Mouse (Mus musculus) liver, embryonic 11.5 days (tissue): Measurements from ENCODE around the gene Cfap126. TPM values are rescaled to one million over a fixed set of nuclear protein-coding genes. Genes with fewer than 3 reads are reported as not detected.
"Not testable (repeated sequence)": the region's sequence is repeated elsewhere in the genome, so short reads cannot be mapped to it uniquely, and the experiment has no call there.

Experiments used
- ATAC-seq: fragments of 200-750 bp; cut with Nextera tagmentation; replicated peaks from 2 replicates; pipeline ENCODE4 v1.8.0; 2017; ENCODE audit warnings: moderate number of reproducible peaks, mild to moderate bottlenecking, moderate TSS enrichment, moderate library complexity; ENCODE audit not compliant: low FRiP score
- DNase-seq: peaks from one replicate; pipeline ENCODE4 v3.0.0-alpha.2; 2017; ENCODE audit warnings: low spot score
- H3K27ac ChIP-seq: fragments of 300-500 bp; sonication (generic); 2 replicates; pipeline ENCODE4 v1.5.1; 2014; ENCODE audit warnings: mild to moderate bottlenecking, low read depth, low read length, control low read depth
- H3K27me3 ChIP-seq: fragments of 300-500 bp; sonication (generic); replicated peaks from 2 replicates; pipeline ENCODE4 v1.6.1; 2014; ENCODE audit warnings: low read length, mixed read lengths; ENCODE audit not compliant: control insufficient read depth, insufficient read depth
- H3K36me3 ChIP-seq: fragments of 300-500 bp; sonication (generic); 2 replicates; pipeline ENCODE4 v1.6.1; 2014; ENCODE audit warnings: mild to moderate bottlenecking, low read length, moderate library complexity, mixed read lengths; ENCODE audit not compliant: control insufficient read depth, insufficient read depth
- H3K4me1 ChIP-seq: fragments of 300-500 bp; sonication (generic); replicated peaks from 2 replicates; pipeline ENCODE4 v1.6.1; 2014; ENCODE audit warnings: low read length, mixed read lengths; ENCODE audit not compliant: control insufficient read depth, insufficient read depth
- H3K4me2 ChIP-seq: fragments of 300-500 bp; sonication (generic); 2 replicates; pipeline ENCODE4 v1.6.1; 2014; ENCODE audit warnings: mild to moderate bottlenecking, control low read depth, moderate library complexity
- H3K4me3 ChIP-seq: fragments of 300-500 bp; sonication (generic); 2 replicates; pipeline ENCODE4 v1.5.1; 2014; ENCODE audit warnings: low read depth, low read length, control low read depth
- H3K9ac ChIP-seq: fragments of 300-500 bp; sonication (generic); 2 replicates; pipeline ENCODE4 v1.6.1; 2014; ENCODE audit warnings: low read depth, low read length, control low read depth
- H3K9me3 ChIP-seq: fragments of 300-500 bp; sonication (generic); 2 replicates; pipeline ENCODE4 v1.6.1; 2016; ENCODE audit warnings: low read length, inconsistent platforms, mixed read lengths; ENCODE audit not compliant: control insufficient read depth
- WGBS: fragments of 180-500 bp; shearing (Covaris S2); extraction: QIAGEN DNeasy Blood & Tissue Kit; methylation state at CpG from one replicate; pipeline ENCODE4 v1.1.7; 2014; 5-methylcytosine and 5-hydroxymethylcytosine counted together
- polyA plus RNA-seq: library from polyadenylated mRNA; unstranded; fragments of >200 nt; fragmentation: Nextera tagmentation; extraction: Ambion mirVana; gene quantifications from 2 replicates; pipeline ENCODE4 v1.2.1, GENCODE M21; 2014

Gene Cfap126
- polyA plus RNA-seq, 1 experiment from 2014 or later: 2.2 TPM

GRCm38 (mm10) chr1:171124398-171124797, 10.7 kb downstream of the Cfap126 start:
- peaks cover 21% of the 10 kb centered on the region for H3K4me1 ChIP-seq
- no peaks in the 10 kb centered on the region for H3K27me3 ChIP-seq
- H3K4me2 ChIP-seq: peak overlapping the region; percentile 3
- no peak overlapping the region for H3K9ac ChIP-seq
- H3K4me3 ChIP-seq: no peak overlapping the region
- DNase-seq: no peak
- H3K27ac ChIP-seq: no peak overlapping the region
- no peaks in the 10 kb centered on the region for H3K9me3 ChIP-seq
- peak; percentile 92 for ATAC-seq
- 0 out of 2 replicates have a peak, but pooled peaks cover 3% of the 10 kb centered on the region for H3K36me3 ChIP-seq
- 60% methylated on average over 5 of the region's 5 CpGs for WGBS

DNA sequence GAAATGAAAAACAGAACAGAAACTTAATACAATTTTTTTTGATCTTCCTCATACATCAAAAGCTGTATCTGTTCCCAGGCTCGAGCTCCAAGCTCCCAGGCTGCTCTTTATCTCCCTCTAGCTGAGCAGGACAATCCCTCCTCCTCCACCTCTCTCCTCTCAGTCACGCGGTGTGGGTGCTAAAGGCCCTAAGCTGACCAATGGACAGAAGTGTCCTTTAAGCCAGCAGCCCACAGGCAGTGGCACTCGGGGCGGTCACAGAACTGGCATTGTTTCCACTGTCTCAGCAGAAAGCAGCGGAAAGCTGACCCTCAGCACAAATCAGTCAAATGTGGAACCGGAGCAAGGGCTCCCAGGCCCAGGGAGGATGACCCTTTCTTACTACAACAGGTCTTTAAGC, 15.5 kb downstream of the Cfap126 start:
- Histone ChIP-seq H3K27me3 (no peaks in the 10 kb centered on the region), H3K4me2 (no peak overlapping the region), H3K36me3 (peaks cover 23% of the 10 kb centered on the region), H3K27ac (no peak overlapping the region), H3K9me3 (no peaks in the 10 kb centered on the region), H3K4me3 (no peak overlapping the region), H3K9ac (no peak overlapping the region), H3K4me1 (peaks cover 4% of the 10 kb centered on the region)
- no peak for ATAC-seq
- WGBS: 72% methylated on average over 7 of the region's 7 CpGs
- no peak for DNase-seq

- Histone ChIP-seq H3K4me2 (no peak overlapping the region), H3K27me3 (no peaks in the 10 kb centered on the region), H3K36me3 (peaks cover 29% of the 10 kb centered on the region), H3K9ac (no peak overlapping the region), H3K4me1 (no peaks in the 10 kb centered on the region), H3K9me3 (no peaks in the 10 kb centered on the region), H3K4me3 (no peak overlapping the region), H3K27ac (no peak overlapping the region)
- WGBS: 83% methylated on average over 1 of the region's 1 CpGs
- ATAC-seq (no peak), DNase-seq (no peak)
Measured at GRCm38 (mm10) chr1:171130971-171131370, 17.3 kb downstream of the Cfap126 start.

DNA sequence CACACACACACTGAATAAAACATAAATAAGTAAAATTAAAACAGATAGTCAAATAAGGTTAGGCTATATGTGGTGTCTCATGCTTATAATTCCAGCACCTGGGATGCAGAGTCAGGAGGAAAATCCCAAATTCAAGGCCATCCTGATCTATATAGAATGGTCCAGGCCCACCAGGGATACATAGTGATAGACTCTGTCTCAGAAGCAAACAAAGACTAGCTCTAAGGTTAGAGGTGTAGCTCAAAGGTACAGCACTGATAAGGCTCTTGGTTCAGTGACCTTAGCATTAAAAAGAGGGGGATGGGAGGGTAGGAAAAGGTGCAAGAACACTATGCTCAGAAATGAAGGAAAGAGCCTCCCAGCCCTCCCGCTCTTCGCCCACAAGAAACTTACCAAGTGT, 21.9 kb downstream of the Cfap126 start:
- 88% methylated on average over 2 of the region's 2 CpGs for WGBS
- H3K4me1 ChIP-seq: no peaks in the 10 kb centered on the region
- H3K27me3 ChIP-seq: no peaks in the 10 kb centered on the region
- H3K9me3 ChIP-seq: no peaks in the 10 kb centered on the region
- peaks cover 32% of the 10 kb centered on the region for H3K36me3 ChIP-seq
- no peak overlapping the region for H3K27ac ChIP-seq
- no peak overlapping the region for H3K9ac ChIP-seq
- H3K4me2 ChIP-seq: no peak overlapping the region
- no peak overlapping the region for H3K4me3 ChIP-seq
- ATAC-seq (no peak), DNase-seq (no peak)

GRCm38 (mm10) chr1:171137486-171138155, 23.9 kb downstream of the Cfap126 start:
- 92% methylated on average over 8 of the region's 8 CpGs for WGBS
- H3K36me3 ChIP-seq: peaks cover 37% of the 10 kb centered on the region
- H3K9ac ChIP-seq: not testable (repeated sequence)

DNA sequence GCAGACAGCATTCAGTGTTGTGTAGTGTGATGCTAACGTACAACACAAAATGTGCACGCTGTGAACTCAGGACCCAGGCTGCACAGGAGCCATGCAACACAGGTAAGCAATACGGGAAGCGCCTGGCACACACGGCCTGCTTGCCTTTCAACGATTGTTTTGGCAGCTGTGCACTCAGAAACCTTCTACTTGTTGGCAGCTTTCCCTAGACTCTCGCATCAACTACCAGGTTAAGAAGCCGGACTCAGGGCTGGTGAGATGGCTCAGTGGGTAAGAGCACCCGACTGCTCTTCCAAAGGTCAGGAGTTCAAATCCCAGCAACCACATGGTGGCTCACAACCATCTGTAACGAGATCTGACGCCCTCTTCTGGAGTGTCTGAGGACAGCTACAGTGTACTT, 29.3 kb downstream of the Cfap126 start:
- H3K4me2 ChIP-seq, H3K4me3 ChIP-seq, ATAC-seq, H3K27me3 ChIP-seq, H3K9me3 ChIP-seq, DNase-seq, H3K27ac ChIP-seq, H3K4me1 ChIP-seq, H3K9ac ChIP-seq: not testable (repeated sequence)
- 89% methylated on average over 9 of the region's 11 CpGs for WGBS
- peaks cover 23% of the 10 kb centered on the region for H3K36me3 ChIP-seq

More at GRCm38 (mm10) chr1:171137486-171138155, 23.9 kb downstream of the Cfap126 start:
- ATAC-seq, H3K4me3 ChIP-seq, H3K4me1 ChIP-seq, H3K27me3 ChIP-seq, DNase-seq, H3K9me3 ChIP-seq, H3K27ac ChIP-seq, H3K4me2 ChIP-seq: not testable (repeated sequence)

- ATAC-seq: peak; percentile 95
- Histone ChIP-seq H3K9ac (peak within 1 kb of the TSS; percentile 80), H3K4me1 (peaks cover 6% of the 10 kb centered on the region), H3K4me3 (peak within 1 kb of the TSS; percentile 97), H3K4me2 (peak within 1 kb of the TSS; percentile 78), H3K36me3 (peaks cover 6% of the 10 kb centered on the region; the same call in 1 of the 2 replicates), H3K27me3 (no peaks in the 10 kb centered on the region; the same call in 1 of the 2 replicates), H3K27ac (peak within 1 kb of the TSS; percentile 54), H3K9me3 (no peaks in the 10 kb centered on the region)
- whole genome bisulfite sequencing: under 1% methylated on average over 34 of the region's 34 CpGs
- DNase-seq: peak; percentile 97
Measured at GRCm38 (mm10) chr1:171149974-171150760, 36.4 kb downstream of the Cfap126 start, which contains the start of the genes Sdhc and Mpz. Sdhc (minus strand) TSS chr1:171150603. Mpz (plus strand) TSS chr1:171150711.

DNA sequence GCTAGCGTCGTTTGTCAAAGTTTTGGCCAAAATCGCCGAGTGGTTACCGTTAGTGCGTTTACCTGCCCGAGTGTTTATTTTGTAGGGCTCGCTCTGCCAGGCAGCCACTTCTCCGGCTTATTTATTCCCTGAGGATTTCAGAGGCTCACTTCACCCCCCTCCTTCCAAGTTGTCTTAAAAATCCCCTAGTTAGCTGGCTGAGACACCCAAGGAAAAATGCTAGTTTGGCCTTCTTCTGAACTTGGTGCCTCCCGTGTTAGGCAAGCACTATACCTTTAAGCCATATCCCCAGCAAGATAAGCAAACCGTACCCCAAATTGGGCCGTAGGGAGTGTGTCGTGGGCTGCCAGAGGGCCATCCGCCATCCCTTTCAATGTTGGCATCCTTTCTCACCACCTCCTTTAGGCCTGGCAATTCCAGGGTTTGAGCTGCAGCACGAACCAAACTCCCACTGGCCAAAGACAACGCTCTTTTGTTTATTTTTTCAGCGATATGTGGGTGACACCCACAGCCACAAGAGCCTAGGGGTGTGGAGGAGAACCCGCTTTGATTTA, 37.2 kb downstream of the Cfap126 start:
- H3K27ac ChIP-seq: peak overlapping the region; percentile 53
- 11% methylated on average over 18 of the region's 18 CpGs for WGBS
- no peak for DNase-seq

More for the DNA sequence above, 37.2 kb downstream of the Cfap126 start:
- peak overlapping the region; percentile 80 for H3K9ac ChIP-seq
- H3K9me3 ChIP-seq: no peaks in the 10 kb centered on the region
- peak overlapping the region; percentile 78 for H3K4me2 ChIP-seq
- H3K27me3 ChIP-seq: peaks cover 5% of the 10 kb centered on the region; the same call in 1 of the 2 replicates
- no peaks in the 10 kb centered on the region; the same call in 1 of the 2 replicates for H3K36me3 ChIP-seq
- H3K4me1 ChIP-seq: peaks cover 6% of the 10 kb centered on the region
- peak overlapping the region; percentile 97 for H3K4me3 ChIP-seq
- peak; percentile 28; the same call in 1 of the 2 replicates for ATAC-seq
